ENCODE assay signal across 12 mouse cellular contexts in genomic region chr1:43360291-43360690, GRCm38 (mm10).
DNase-seq lines count a peak whose midpoint lies in the region; ATAC-seq and TF ChIP-seq lines count a peak whose summit lies in the region.
"Had no signal": no experiment of that assay in that cellular context is flagged by ENCODE, and none has a peak within 500 bp of the region (broad histone marks: within the 10 kb centered on the region; RNA-seq: fewer than 3 reads in every experiment).

No protein-coding gene starts in this region.

- peaks cover 35% of the 10 kb centered on the region for H3K4me1 ChIP-seq in hindbrain, embryonic 12.5 days
- H3K4me1 ChIP-seq in hindbrain, postnatal 0 days (ENCODE audit: insufficient read depth, low read length) = peaks cover 20% of the 10 kb centered on the region
- H3K4me1 ChIP-seq in hindbrain, embryonic 16.5 days (ENCODE audit: control insufficient read depth, insufficient read depth, low read depth, low read length) = peaks cover 17% of the 10 kb centered on the region

- no peaks in the 10 kb centered on the region for H3K36me3 ChIP-seq in hindbrain, embryonic 12.5 days
- H3K36me3 ChIP-seq in hindbrain, postnatal 0 days (ENCODE audit: insufficient read depth, low read length) = no peaks in the 10 kb centered on the region
- no peaks in the 10 kb centered on the region for H3K36me3 ChIP-seq in hindbrain, embryonic 16.5 days (ENCODE audit: control insufficient read depth, insufficient read depth, low read length)

- H3K27ac ChIP-seq in hindbrain, embryonic 12.5 days = peak overlapping the region; percentile 55
- no peak overlapping the region for H3K27ac ChIP-seq in hindbrain, postnatal 0 days
- no peak overlapping the region for H3K27ac ChIP-seq in hindbrain, embryonic 16.5 days (ENCODE audit: low read depth, low read length)
- H3K27ac ChIP-seq: macrophage had no signal

- H3K27me3 ChIP-seq in hindbrain, embryonic 12.5 days = no peaks in the 10 kb centered on the region
- no peaks in the 10 kb centered on the region for H3K27me3 ChIP-seq in hindbrain, postnatal 0 days (ENCODE audit: insufficient read depth, low read length)
- no peaks in the 10 kb centered on the region for H3K27me3 ChIP-seq in hindbrain, embryonic 16.5 days (replicated peaks; ENCODE audit: control insufficient read depth, insufficient read depth, low read length)

- 28% methylated on average over 8 of the region's 8 CpGs for WGBS in hindbrain, embryonic 12.5 days
- 32% methylated on average over 8 of the region's 8 CpGs for WGBS in hindbrain, postnatal 0 days
- 24% methylated on average over 8 of the region's 8 CpGs for WGBS in hindbrain, embryonic 16.5 days

- H3K9me3 ChIP-seq in hindbrain, embryonic 12.5 days (replicated peaks) = no peaks in the 10 kb centered on the region
- no peaks in the 10 kb centered on the region for H3K9me3 ChIP-seq in hindbrain, postnatal 0 days (ENCODE audit: low read length)
- no peaks in the 10 kb centered on the region for H3K9me3 ChIP-seq in hindbrain, embryonic 16.5 days (ENCODE audit: control insufficient read depth, low read length)

- no peak for DNase-seq in hindbrain, postnatal 0 days (ENCODE audit: low spot score)
- peak; percentile 35 for DNase-seq in lung, postnatal 25 days (ENCODE audit: low spot score)
- no peak for DNase-seq in yolk sac, embryonic 10.5 days (ENCODE audit: low spot score)
- no peak for DNase-seq in testis, postnatal 10 days (ENCODE audit: low spot score)
- no peak for DNase-seq in left cerebral cortex, adult 8-10 months (ENCODE audit: low spot score in 2 of 2)
- DNase-seq: gastrocnemius, postnatal 14 days; heart, postnatal 10 days; thymus, postnatal 4 days had no signal

- H3K4me3 ChIP-seq in hindbrain, embryonic 12.5 days = no peak overlapping the region
- H3K4me3 ChIP-seq in hindbrain, postnatal 0 days (ENCODE audit: low read length) = no peak overlapping the region
- no peak overlapping the region for H3K4me3 ChIP-seq in hindbrain, embryonic 16.5 days (ENCODE audit: low read length)

- H3K9ac ChIP-seq in hindbrain, embryonic 12.5 days = no peak overlapping the region
- H3K9ac ChIP-seq in hindbrain, postnatal 0 days (replicated peaks; ENCODE audit: low read length) = no peak overlapping the region
- no peak overlapping the region for H3K9ac ChIP-seq in hindbrain, embryonic 16.5 days (ENCODE audit: low read depth, low read length)

- no peak for ATAC-seq in hindbrain, embryonic 12.5 days (ENCODE audit: low FRiP score)
- ATAC-seq in hindbrain, postnatal 0 days = no peak
- peak; percentile 26 for ATAC-seq in activated CD4-positive, CD25-positive, alpha-beta regulatory T cell, adult 4 months
- no peak for ATAC-seq in hindbrain, embryonic 16.5 days

- TF ChIP-seq CTCF in hindbrain, postnatal 0 days (IDR thresholded peaks at IDR 0.05; ENCODE audit: low read depth) = no peak

- H3K4me2 ChIP-seq in hindbrain, embryonic 12.5 days (replicated peaks) = 0 out of 2 replicates have a peak overlapping the region, but pooled peaks have one; percentile 15
- H3K4me2 ChIP-seq in hindbrain, postnatal 0 days (ENCODE audit: low read depth, low read length) = no peak overlapping the region
- H3K4me2 ChIP-seq in hindbrain, embryonic 16.5 days (ENCODE audit: low read length) = peak overlapping the region; percentile 27; the same call in 1 of the 2 replicates
